Mouse (Mus musculus) MEL (cell line): Measurements from ENCODE around the gene Pld1. TPM values are rescaled to one million over a fixed set of nuclear protein-coding genes. Genes with fewer than 3 reads are reported as not detected.

Source experiments
- DNase-seq: peaks from one replicate; pipeline ENCODE4 v3.0.0; 2011; ENCODE audit warnings: low read depth, low spot score
- H3K27ac ChIP-seq: 2 replicates; pipeline ENCODE4 v1.5.1; 2012; ENCODE audit warnings: low read depth, mild to moderate bottlenecking, control low read depth, low read length, moderate library complexity; ENCODE audit not compliant: control insufficient read depth
- H3K27me3 ChIP-seq, 2 experiments: fragments of 150-350 bp in 1 of 2; sonication (generic) in 1 of 2; 2 replicates each; pipeline ENCODE4 v1.6.1; 2012; ENCODE audit warnings: low read length in 2 of 2, mild to moderate bottlenecking in 2 of 2, improper control_type of control experiment in 1 of 2, moderate library complexity in 1 of 2; ENCODE audit not compliant: insufficient read depth in 2 of 2, control insufficient read depth in 1 of 2
- H3K36me3 ChIP-seq, 2 experiments: 2 replicates each; pipeline ENCODE4 v1.6.1; 2012 to 2014; ENCODE audit warnings: low read length in 2 of 2, improper control_type of control experiment in 1 of 2, inconsistent platforms in 1 of 2, mild to moderate bottlenecking in 1 of 2; ENCODE audit not compliant: insufficient read depth in 2 of 2, control insufficient read depth in 1 of 2
- H3K4me1 ChIP-seq, 2 experiments: fragments of 150-350 bp in 1 of 2; sonication (generic) in 1 of 2; 2 replicates each; pipeline ENCODE4 v1.6.1; 2012; ENCODE audit warnings: low read length in 2 of 2, improper control_type of control experiment in 1 of 2, mild to moderate bottlenecking in 1 of 2; ENCODE audit not compliant: insufficient read depth in 2 of 2, control insufficient read depth in 1 of 2
- H3K4me3 ChIP-seq, 2 experiments: fragments of 150-350 bp in 1 of 2; sonication (generic) in 1 of 2; 2 replicates each; pipeline ENCODE4 v1.5.1; 2012; ENCODE audit warnings: low read depth in 2 of 2, low read length in 2 of 2, mild to moderate bottlenecking in 2 of 2, moderate library complexity in 2 of 2, control low read depth in 1 of 2, improper control_type of control experiment in 1 of 2; ENCODE audit not compliant: control insufficient read depth in 1 of 2, insufficient read depth in 1 of 2
- H3K79me2 ChIP-seq: 2 replicates; pipeline ENCODE4 v1.6.1; 2012; ENCODE audit warnings: mild to moderate bottlenecking, low read length, moderate library complexity; ENCODE audit not compliant: control insufficient read depth, poor library complexity, insufficient read depth
- H3K9ac ChIP-seq: 2 replicates; pipeline ENCODE4 v1.6.1; 2012; ENCODE audit warnings: low read depth, mild to moderate bottlenecking, control low read depth, low read length, moderate library complexity; ENCODE audit not compliant: control insufficient read depth, poor library complexity, severe bottlenecking
- H3K9me3 ChIP-seq: fragments of 150-350 bp; sonication (generic); replicated peaks from 2 replicates; pipeline ENCODE4 v1.6.1; 2012; ENCODE audit warnings: mild to moderate bottlenecking, low read length, improper control_type of control experiment, moderate library complexity; ENCODE audit not compliant: insufficient read depth
- BHLHE40 ChIP-seq: IDR thresholded peaks from 2 replicates; pipeline ENCODE4 v1.6.1; 2012; ENCODE audit warnings: low read depth, mild to moderate bottlenecking, inconsistent platforms, low read length, improper control_type of control experiment, borderline replicate concordance
- CHD1 ChIP-seq: IDR thresholded peaks from 2 replicates; pipeline ENCODE4 v1.6.1; 2012; ENCODE audit warnings: low read depth, mild to moderate bottlenecking, inconsistent platforms, low read length, improper control_type of control experiment
- CHD2 ChIP-seq: IDR thresholded peaks from 2 replicates; pipeline ENCODE4 v1.6.1; 2011; ENCODE audit warnings: low read length, improper control_type of control experiment
- E2F4 ChIP-seq: IDR thresholded peaks from 2 replicates; pipeline ENCODE4 v1.6.1; 2011; ENCODE audit warnings: low read depth, low read length, improper control_type of control experiment, borderline replicate concordance
- ELF1 ChIP-seq: IDR thresholded peaks from 2 replicates; pipeline ENCODE4 v1.6.1; 2014; ENCODE audit warnings: low read depth, mild to moderate bottlenecking, inconsistent platforms, low read length, improper control_type of control experiment, moderate library complexity
- EP300 ChIP-seq, 2 experiments: IDR thresholded peaks; 2 replicates each; pipeline ENCODE4 v1.6.1; 2011; ENCODE audit warnings: improper control_type of control experiment in 2 of 2, low read length in 2 of 2, low read depth in 1 of 2, mild to moderate bottlenecking in 1 of 2
- ETS1 ChIP-seq: IDR thresholded peaks from 2 replicates; pipeline ENCODE4 v1.6.1; 2012; ENCODE audit warnings: low read depth, mild to moderate bottlenecking, inconsistent platforms, low read length, improper control_type of control experiment, moderate library complexity
- GABPA ChIP-seq: IDR thresholded peaks from 2 replicates; pipeline ENCODE4 v1.6.1; 2012; ENCODE audit warnings: low read depth, mild to moderate bottlenecking, inconsistent platforms, low read length, improper control_type of control experiment, moderate library complexity
- GATA1 ChIP-seq: IDR thresholded peaks from 2 replicates; pipeline ENCODE4 v1.6.1; 2011; ENCODE audit warnings: low read depth, low read length, improper control_type of control experiment
- HCFC1 ChIP-seq: IDR thresholded peaks from 2 replicates; pipeline ENCODE4 v1.6.1; 2012; ENCODE audit warnings: low read depth, mild to moderate bottlenecking, inconsistent platforms, low read length, improper control_type of control experiment, moderate library complexity
- JUND ChIP-seq: IDR thresholded peaks from 2 replicates; pipeline ENCODE4 v1.6.1; 2011; ENCODE audit warnings: low read depth, mild to moderate bottlenecking, improper control_type of control experiment, low read length
- KAT2A ChIP-seq: conservative IDR thresholded peaks from 2 replicates; pipeline ENCODE4 v1.6.1; 2012; ENCODE audit warnings: low read depth, low read length, improper control_type of control experiment, inconsistent platforms
- MAX ChIP-seq: IDR thresholded peaks from 2 replicates; pipeline ENCODE4 v1.6.1; 2011; ENCODE audit warnings: low read length, improper control_type of control experiment
- MAZ ChIP-seq: IDR thresholded peaks from 2 replicates; pipeline ENCODE4 v1.6.1; 2012; ENCODE audit warnings: low read depth, mild to moderate bottlenecking, inconsistent platforms, low read length, improper control_type of control experiment
- MXI1 ChIP-seq: IDR thresholded peaks from 2 replicates; pipeline ENCODE4 v1.6.1; 2011; ENCODE audit warnings: mild to moderate bottlenecking, low read depth, low read length, improper control_type of control experiment
- MYC ChIP-seq: IDR thresholded peaks from 2 replicates; pipeline ENCODE4 v1.6.1; 2011; ENCODE audit warnings: low read depth, mild to moderate bottlenecking, low read length, improper control_type of control experiment, moderate library complexity
- NELFE ChIP-seq: IDR thresholded peaks from 2 replicates; pipeline ENCODE4 v1.6.1; 2011; ENCODE audit warnings: low read depth, low read length, improper control_type of control experiment
- NRF1 ChIP-seq: IDR thresholded peaks from 2 replicates; pipeline ENCODE4 v1.6.1; 2014; ENCODE audit warnings: low read depth, mild to moderate bottlenecking, inconsistent platforms, low read length, improper control_type of control experiment, moderate library complexity; ENCODE audit not compliant: poor library complexity, insufficient read depth, severe bottlenecking
- POLR2AphosphoS2 ChIP-seq: IDR thresholded peaks from 2 replicates; pipeline ENCODE4 v1.6.1; 2011; ENCODE audit warnings: low read length, improper control_type of control experiment
- RAD21 ChIP-seq: IDR thresholded peaks from 2 replicates; pipeline ENCODE4 v1.6.1; 2011; ENCODE audit warnings: mild to moderate bottlenecking, low read depth, low read length, improper control_type of control experiment
- SMC3 ChIP-seq: IDR thresholded peaks from 2 replicates; pipeline ENCODE4 v1.6.1; 2011; ENCODE audit warnings: low read depth, low read length, improper control_type of control experiment
- TAL1 ChIP-seq: IDR thresholded peaks from 2 replicates; pipeline ENCODE4 v1.6.1; 2012; ENCODE audit warnings: mild to moderate bottlenecking, inconsistent platforms, low read length, moderate library complexity, mixed read lengths
- TBP ChIP-seq: IDR thresholded peaks from 2 replicates; pipeline ENCODE4 v1.8.0; 2011; ENCODE audit warnings: low read depth, low read length, improper control_type of control experiment
- TCF12 ChIP-seq: IDR thresholded peaks from 2 replicates; pipeline ENCODE4 v1.6.1; 2014; ENCODE audit warnings: low read depth, mild to moderate bottlenecking, inconsistent platforms, low read length, improper control_type of control experiment, moderate library complexity
- UBTF ChIP-seq: IDR thresholded peaks from 2 replicates; pipeline ENCODE4 v1.6.1; 2012; ENCODE audit warnings: low read depth, mild to moderate bottlenecking, inconsistent platforms, low read length, improper control_type of control experiment, moderate library complexity, borderline replicate concordance; ENCODE audit not compliant: insufficient read depth
- USF1 ChIP-seq: IDR thresholded peaks from 2 replicates; pipeline ENCODE4 v1.6.1; 2014; ENCODE audit warnings: low read depth, mild to moderate bottlenecking, inconsistent platforms, low read length, improper control_type of control experiment, moderate library complexity
- ZC3H11A ChIP-seq: IDR thresholded peaks from 2 replicates; pipeline ENCODE4 v1.6.1; 2012; ENCODE audit warnings: low read depth, mild to moderate bottlenecking, inconsistent platforms, low read length, improper control_type of control experiment
- ZMIZ1 ChIP-seq: IDR thresholded peaks from 2 replicates; pipeline ENCODE4 v1.6.1; 2012; ENCODE audit warnings: low read depth, mild to moderate bottlenecking, inconsistent platforms, low read length, improper control_type of control experiment, moderate library complexity
- polyA plus RNA-seq, 2 experiments: library from polyadenylated mRNA; stranded (reverse) in 1 of 2; unstranded in 1 of 2; fragments of >175 nt in 1 of 2; fragments of >200 nt in 1 of 2; gene quantifications; 2 replicates each; pipeline versions ENCODE4 v1.2.1 to v1.2.4; 2012; ENCODE audit warnings: low replicate concordance in 2 of 2, low read depth in 1 of 2; ENCODE audit not compliant: insufficient read length in 2 of 2, insufficient read depth in 1 of 2, missing spikeins in 1 of 2
- total RNA-seq: library from RNA; depleted of rRNA; stranded (reverse); fragments of 300-350 nt; gene quantifications from 2 replicates; pipeline ENCODE4 v1.2.3, GENCODE M21; 2012

Pld1 gene
- total and polyA plus RNA-seq, 3 experiments, result 0.22 TPM; not detected in 2

GRCm38 (mm10) chr3:28091296-28091695 lies 152.8 kb downstream of the Pld1 start:
- Histone ChIP-seq H3K36me3 (no peaks in the 10 kb centered on the region), H3K4me1 (no peaks in the 10 kb centered on the region), H3K9me3 (no peaks in the 10 kb centered on the region), H3K27me3 (no peaks in the 10 kb centered on the region), H3K79me2 (no peaks in the 10 kb centered on the region), H3K9ac (no peak overlapping the region), H3K4me3 (no peak overlapping the region), H3K27ac (no peak overlapping the region)
- DNase-seq, result no peak
- no peak for TF ChIP-seq MXI1
- no peak for TF ChIP-seq KAT2A
- no peak for TF ChIP-seq USF1

GRCm38 (mm10) chr3:28091741-28092140 lies 153.2 kb downstream of the Pld1 start:
- H3K9ac ChIP-seq, result no peak overlapping the region
- H3K27ac ChIP-seq, result no peak overlapping the region
- no peaks in the 10 kb centered on the region for H3K9me3 ChIP-seq
- DNase-seq, result no peak
- no peak for TF ChIP-seq MXI1
- TF ChIP-seq CHD1, result no peak
- TF ChIP-seq E2F4, result no peak
- TF ChIP-seq ZMIZ1, result no peak
- no peak for TF ChIP-seq MAX
- no peak for TF ChIP-seq NELFE
- no peak for TF ChIP-seq TBP
- no peak for TF ChIP-seq CHD2
- no peak for TF ChIP-seq JUND
- no peak for TF ChIP-seq ZC3H11A
- no peak for TF ChIP-seq MAZ
- TF ChIP-seq MYC, result no peak
- no peak for TF ChIP-seq BHLHE40
- no peak for TF ChIP-seq ETS1
- TF ChIP-seq POLR2AphosphoS2, result no peak
- no peak overlapping the region for H3K4me3 ChIP-seq
- H3K4me1 ChIP-seq, result no peaks in the 10 kb centered on the region
- no peaks in the 10 kb centered on the region for H3K79me2 ChIP-seq
- no peaks in the 10 kb centered on the region for H3K36me3 ChIP-seq
- no peaks in the 10 kb centered on the region for H3K27me3 ChIP-seq

- DNase-seq, result no peak
- TF ChIP-seq HCFC1, result no peak
- TF ChIP-seq NRF1, result no peak
- TF ChIP-seq TCF12, result no peak
- TF ChIP-seq ELF1, result no peak
- no peak for TF ChIP-seq TAL1
- no peak for TF ChIP-seq EP300 (IDR thresholded peaks at IDR 0.05; ENCODE audit: low read depth in 1 of 2, low read length in 2 of 2)
- no peak for TF ChIP-seq ETS1
- no peak for TF ChIP-seq CHD1
- no peak for TF ChIP-seq GATA1
- TF ChIP-seq SMC3, result no peak
- TF ChIP-seq RAD21, result no peak
- TF ChIP-seq GABPA, result no peak
- TF ChIP-seq UBTF, result no peak
- TF ChIP-seq NELFE, result no peak
- no peak for TF ChIP-seq MXI1
- no peak for TF ChIP-seq POLR2AphosphoS2
- no peak overlapping the region for H3K9ac ChIP-seq
- no peaks in the 10 kb centered on the region for H3K36me3 ChIP-seq
- H3K27me3 ChIP-seq, result no peaks in the 10 kb centered on the region
- no peaks in the 10 kb centered on the region for H3K4me1 ChIP-seq
- H3K27ac ChIP-seq, result no peak overlapping the region
- H3K4me3 ChIP-seq, result no peak overlapping the region
- no peaks in the 10 kb centered on the region for H3K79me2 ChIP-seq
- no peaks in the 10 kb centered on the region for H3K9me3 ChIP-seq
Observed at GRCm38 (mm10) chr3:28093684-28094302, 155.3 kb downstream of the Pld1 start.
